Mouse (Mus musculus) limb, embryonic 12.5 days (tissue): Measurements from ENCODE around the gene Fmo2. TPM values are rescaled to one million over a fixed set of nuclear protein-coding genes. Genes with fewer than 3 reads are reported as not detected.

Source experiments
- ATAC-seq: fragments of 200-750 bp; cut with Nextera tagmentation; 2 replicates; pipeline ENCODE4 v1.8.0; 2017; ENCODE audit warnings: low read depth, moderate TSS enrichment; ENCODE audit not compliant: insufficient number of reproducible peaks, insufficient read depth, low FRiP score, low TSS enrichment
- H3K27ac ChIP-seq: fragments of 300-500 bp; sonication (generic); 2 replicates; pipeline ENCODE4 v1.5.1; 2016; ENCODE audit warnings: mild to moderate bottlenecking, moderate library complexity
- H3K27me3 ChIP-seq: fragments of 300-500 bp; sonication (generic); 2 replicates; pipeline ENCODE4 v1.6.1; 2016; ENCODE audit warnings: mild to moderate bottlenecking, moderate library complexity
- H3K36me3 ChIP-seq: fragments of 300-500 bp; sonication (generic); 2 replicates; pipeline ENCODE4 v1.6.1; 2016; ENCODE audit warnings: mild to moderate bottlenecking, moderate library complexity
- H3K4me1 ChIP-seq: fragments of 300-500 bp; sonication (generic); replicated peaks from 2 replicates; pipeline ENCODE4 v1.6.1; 2016
- H3K4me2 ChIP-seq: fragments of 300-500 bp; sonication (generic); 2 replicates; pipeline ENCODE4 v1.6.1; 2016; ENCODE audit warnings: mild to moderate bottlenecking, moderate library complexity
- H3K4me3 ChIP-seq: fragments of 300-500 bp; sonication (generic); replicated peaks from 2 replicates; pipeline ENCODE4 v1.5.1; 2016; ENCODE audit warnings: mild to moderate bottlenecking
- H3K9ac ChIP-seq: fragments of 300-500 bp; sonication (generic); replicated peaks from 2 replicates; pipeline ENCODE4 v1.6.1; 2016; ENCODE audit warnings: mild to moderate bottlenecking, moderate library complexity
- H3K9me3 ChIP-seq: fragments of 300-500 bp; sonication (generic); 2 replicates; pipeline ENCODE4 v1.6.1; 2016; ENCODE audit warnings: mild to moderate bottlenecking, moderate library complexity
- WGBS: fragments of 180-500 bp; shearing (Covaris S2); methylation state at CpG from one replicate; pipeline ENCODE4 v1.1.7; 2016; 5-methylcytosine and 5-hydroxymethylcytosine counted together
- polyA plus RNA-seq: library from polyadenylated mRNA; unstranded; fragments of >200 nt; fragmentation: Nextera tagmentation; extraction: Ambion mirVana; gene quantifications from 2 replicates; pipeline ENCODE4 v1.2.1, GENCODE M21; 2016

The Fmo2 gene
- polyA plus RNA-seq, 1 experiment from 2014 or later: 0.05 TPM

DNA sequence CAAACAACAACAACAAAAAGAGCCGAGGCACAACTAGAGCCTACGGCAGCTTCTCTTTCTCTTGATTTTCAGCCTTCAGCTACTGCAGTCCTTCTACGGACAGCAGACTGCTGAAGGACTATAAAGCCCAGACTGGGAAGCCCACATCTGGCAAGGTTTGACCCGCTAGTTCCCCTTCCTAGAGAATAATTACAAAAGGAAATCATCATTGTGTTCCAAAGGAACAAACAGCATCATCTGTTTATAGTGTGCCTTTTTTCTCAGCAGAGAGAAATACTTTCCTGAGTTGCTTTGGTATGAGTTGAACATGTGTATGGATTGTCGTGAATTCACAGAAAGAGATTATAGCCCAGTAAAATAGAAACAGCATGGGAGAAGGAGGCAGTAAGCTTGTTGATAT lies 64.2 kb downstream of the Fmo2 start:
- H3K4me2 ChIP-seq: no peak overlapping the region
- no peaks in the 10 kb centered on the region for H3K9me3 ChIP-seq
- no peaks in the 10 kb centered on the region for H3K27me3 ChIP-seq
- no peaks in the 10 kb centered on the region for H3K36me3 ChIP-seq
- H3K4me1 ChIP-seq: peaks cover 12% of the 10 kb centered on the region; the same call in 1 of the 2 replicates
- no peak overlapping the region for H3K9ac ChIP-seq
- no peak for ATAC-seq
- H3K27ac ChIP-seq: no peak overlapping the region
- WGBS: 55% methylated on average over 5 of the region's 5 CpGs
- no peak overlapping the region for H3K4me3 ChIP-seq

DNA sequence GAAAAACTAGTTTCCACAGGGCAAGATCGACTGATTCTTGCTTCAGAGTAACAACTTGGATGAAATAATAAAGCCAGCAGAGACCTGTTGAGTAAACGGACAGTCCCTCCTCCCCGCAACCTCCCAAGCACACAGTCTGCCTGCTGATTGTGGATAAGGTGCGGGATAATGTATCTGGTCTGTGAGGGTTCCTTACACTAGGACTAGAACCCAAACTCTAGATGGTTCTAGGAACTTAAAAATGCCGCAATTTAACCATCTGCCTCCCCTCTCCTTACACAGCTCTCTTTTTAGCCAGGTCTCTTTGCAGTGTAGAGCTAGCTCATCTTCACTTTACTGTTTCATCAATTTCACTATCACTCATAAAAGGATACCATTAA lies 66.0 kb downstream of the Fmo2 start:
- Histone ChIP-seq H3K27ac (peak overlapping the region; percentile 84; the same call in 1 of the 2 replicates), H3K4me3 (0 out of 2 replicates have a peak overlapping the region, but pooled peaks have one; percentile 9), H3K9me3 (no peaks in the 10 kb centered on the region), H3K4me2 (peak overlapping the region; percentile 42), H3K36me3 (no peaks in the 10 kb centered on the region), H3K27me3 (no peaks in the 10 kb centered on the region), H3K9ac (no peak overlapping the region), H3K4me1 (peaks cover 12% of the 10 kb centered on the region; the same call in 1 of the 2 replicates)
- ATAC-seq: no peak
- WGBS: 59% methylated on average over 5 of the region's 5 CpGs

GRCm38 (mm10) chr1:162831838-162832573 lies 66.5 kb downstream of the Fmo2 start:
- Histone ChIP-seq H3K4me1 (peaks cover 12% of the 10 kb centered on the region; the same call in 1 of the 2 replicates), H3K4me3 (0 out of 2 replicates have a peak overlapping the region, but pooled peaks have one; percentile 9), H3K27me3 (no peaks in the 10 kb centered on the region), H3K9me3 (no peaks in the 10 kb centered on the region), H3K9ac (no peak overlapping the region), H3K4me2 (peak overlapping the region; percentile 42), H3K36me3 (no peaks in the 10 kb centered on the region), H3K27ac (peak overlapping the region; percentile 84)
- ATAC-seq: peak; percentile 86
- WGBS: 4% methylated on average over 5 of the region's 5 CpGs

Other genes with a start within 250 kb of the Fmo2 start
- not detected in 2 replicates for gene Myocos, start 240.5 kb downstream of the Fmo2 start, polyA plus RNA-seq
- 164 and 171 TPM in 2 replicates for gene Prrc2c, start 158.2 kb downstream of the Fmo2 start, polyA plus RNA-seq
- gene Fmo4, start 84.8 kb downstream of the Fmo2 start, polyA plus RNA-seq: 0.20 and 0.41 TPM in 2 replicates
- gene Fmo1, start 32.1 kb downstream of the Fmo2 start, polyA plus RNA-seq: 3.2 and 4.7 TPM in 2 replicates
- 0.11 TPM in 1 of 2 replicates, not detected in the other for gene Fmo6, start 38.8 kb upstream of the Fmo2 start, polyA plus RNA-seq
- gene Fmo3, start 85.8 kb upstream of the Fmo2 start, polyA plus RNA-seq: not detected in 2 replicates
- not detected in 2 replicates for gene Mroh9, start 186.9 kb upstream of the Fmo2 start, polyA plus RNA-seq